Mouse (Mus musculus) layer of hippocampus, adult 18-20 months (tissue): ENCODE measurements at regions not wholly inside any gene's neighbourhood (a gene's known extent, or its start where the extent isn't known, plus 50 kb on each side); places are given as distances from the start of the nearest gene placed in this dataset.
A peak's percentile ranks its signal among the peaks of the same experiment; 100 is the strongest.

Experiments
- DNase-seq, 2 experiments: peaks; one replicate each; pipeline ENCODE4 v3.0.0; 2022; ENCODE audit warnings: low spot score in 2 of 2

- no peak for DNase-seq
Measured at GRCm38 (mm10) chr15:36919704-36920103, 87.9 kb downstream of the Zfp706 start.

DNA sequence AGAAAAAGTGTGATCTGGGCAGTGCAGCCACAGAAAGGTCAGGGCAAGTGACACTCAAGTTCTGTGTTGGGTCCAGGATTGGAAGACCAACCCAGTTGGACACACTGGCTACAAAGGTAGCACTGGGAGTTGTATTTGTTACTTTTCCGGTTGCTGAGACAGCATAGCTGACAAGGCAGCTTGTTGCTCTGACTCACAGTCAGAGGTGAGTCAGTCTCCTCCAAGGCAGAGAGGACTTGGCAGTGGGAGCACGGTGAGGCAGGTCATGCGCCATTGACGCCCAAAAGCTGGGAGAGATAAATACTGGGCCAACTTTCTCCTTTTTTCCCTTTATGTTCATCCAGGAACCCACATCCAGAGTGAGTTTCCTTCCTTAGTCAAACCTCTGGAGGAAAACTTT lies 88.4 kb downstream of the Zfp706 start:
- DNase-seq: no peak

DNA sequence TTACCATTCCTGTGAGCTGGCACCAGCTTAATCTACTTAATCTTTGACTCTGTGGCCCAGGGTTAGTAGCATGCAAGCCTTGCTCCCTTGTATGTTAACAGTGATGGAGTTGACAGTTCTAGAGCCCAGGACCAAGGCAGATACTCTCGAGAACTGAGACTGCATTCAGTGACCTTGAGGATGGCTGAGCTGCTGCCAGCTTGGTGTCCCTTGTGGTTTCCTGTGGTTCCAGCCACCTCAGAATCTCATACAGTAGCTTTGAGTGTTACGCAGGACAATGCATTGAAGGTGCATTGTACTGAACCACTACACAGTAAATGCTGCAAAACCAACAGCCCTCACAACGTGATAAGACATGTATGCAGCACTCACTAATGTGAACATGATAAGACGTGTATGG lies 90.6 kb downstream of the Zfp706 start:
- no peak for DNase-seq

DNA sequence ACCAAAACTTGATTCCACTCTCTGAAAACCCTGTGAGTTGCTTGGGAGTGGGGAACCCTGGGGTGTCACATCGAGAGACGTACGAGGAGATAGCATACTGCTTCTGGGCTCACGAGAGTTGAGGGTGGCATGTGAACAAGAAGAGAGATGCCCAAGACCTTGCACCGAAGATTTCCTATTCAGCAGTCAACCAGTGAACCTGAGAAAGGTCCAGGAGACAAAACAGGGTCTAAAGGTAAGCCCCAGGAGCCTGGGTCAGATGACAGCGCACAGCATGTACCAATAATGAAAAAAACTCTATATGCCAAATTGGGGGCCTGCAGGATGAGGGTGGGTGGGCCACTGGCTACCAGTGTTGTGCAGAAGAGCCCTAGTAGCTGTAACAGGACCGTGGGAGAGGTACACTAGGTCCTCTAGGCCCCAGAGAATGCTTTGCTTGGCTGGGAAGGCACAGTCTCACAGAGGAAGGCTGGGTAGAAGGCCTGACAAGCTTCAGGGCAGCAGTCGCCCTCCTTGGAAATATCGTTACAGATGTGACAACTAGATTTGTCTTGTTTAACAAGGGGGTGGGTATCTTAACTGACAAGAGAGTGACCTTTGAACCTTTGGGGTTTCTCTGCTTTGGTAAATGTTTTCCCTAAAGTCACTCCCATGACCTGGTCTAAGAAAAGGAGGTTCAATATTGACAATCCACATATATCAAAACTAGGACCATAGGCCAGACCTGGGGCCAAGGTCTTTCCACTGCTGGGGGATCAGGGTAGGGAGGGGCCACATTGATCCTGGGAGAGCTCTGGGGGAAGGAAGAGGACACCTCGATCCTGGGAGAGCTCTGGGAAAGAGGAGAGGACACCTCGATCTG lies 93.1 kb downstream of the Zfp706 start:
- DNase-seq: no peak

DNA sequence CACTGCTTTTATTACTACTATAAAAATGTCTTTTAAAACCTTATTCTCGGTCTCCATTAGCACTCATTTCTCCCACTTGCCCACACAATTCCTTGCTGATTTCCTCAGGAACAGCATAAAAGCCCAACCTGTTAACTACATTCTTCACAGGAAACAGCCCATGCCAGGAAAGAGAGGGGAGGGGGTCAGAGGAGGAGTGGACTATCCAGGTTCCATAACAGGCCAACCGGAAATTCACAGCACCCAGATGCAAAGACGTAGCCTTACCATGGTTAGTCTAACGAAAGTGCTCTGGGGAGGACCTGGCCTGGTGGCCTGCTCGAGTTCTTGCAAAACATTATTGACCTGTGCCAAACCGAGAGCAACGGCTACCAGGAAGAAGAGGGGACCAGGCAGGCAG lies 94.3 kb downstream of the Zfp706 start:
- DNase-seq: no peak

DNA sequence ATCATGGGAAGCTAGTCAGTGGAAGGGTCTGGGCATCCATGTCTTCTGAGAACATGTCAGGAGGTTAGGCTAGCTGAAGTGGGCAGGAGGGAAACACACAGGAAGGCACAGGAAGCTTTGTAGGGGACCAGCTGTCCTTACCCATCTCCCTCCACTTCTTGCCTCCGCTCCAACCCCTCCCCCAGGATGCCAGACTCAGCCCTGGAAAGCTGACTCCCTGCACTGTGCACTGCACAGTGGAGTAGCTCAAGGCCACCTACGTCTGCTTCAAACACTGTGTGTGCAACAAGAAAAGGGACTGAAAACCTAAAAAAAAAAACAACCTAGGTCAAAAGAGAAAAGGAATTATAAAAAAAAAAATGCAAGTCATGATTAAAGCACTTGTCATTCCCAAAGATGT lies 97.3 kb downstream of the Zfp706 start:
- no peak for DNase-seq

- DNase-seq: no peak
Measured at GRCm38 (mm10) chr15:36909494-36909893, 98.1 kb downstream of the Zfp706 start.

DNA sequence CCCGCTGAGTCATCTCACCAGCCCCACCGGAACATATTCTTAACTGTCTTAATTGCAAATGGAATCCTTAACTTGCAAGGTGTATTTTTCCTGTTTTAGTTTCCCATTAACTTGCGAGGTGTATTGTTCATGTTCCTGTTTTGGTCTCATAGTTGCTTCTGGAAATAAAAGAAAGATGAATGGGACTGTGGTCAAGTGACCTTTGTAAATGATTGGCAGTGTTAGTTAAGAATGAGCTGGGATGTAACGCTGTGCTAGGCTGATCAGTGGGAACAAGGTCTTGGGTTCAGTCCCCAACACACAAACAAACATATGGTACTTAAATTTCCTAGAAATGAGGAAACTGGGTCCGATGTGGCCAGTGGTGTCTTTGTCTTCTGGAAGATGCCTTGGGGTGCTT lies 100.8 kb downstream of the Zfp706 start:
- DNase-seq: no peak

GRCm38 (mm10) chr15:36906052-36906451 lies 101.5 kb downstream of the Zfp706 start:
- no peak for DNase-seq

DNA sequence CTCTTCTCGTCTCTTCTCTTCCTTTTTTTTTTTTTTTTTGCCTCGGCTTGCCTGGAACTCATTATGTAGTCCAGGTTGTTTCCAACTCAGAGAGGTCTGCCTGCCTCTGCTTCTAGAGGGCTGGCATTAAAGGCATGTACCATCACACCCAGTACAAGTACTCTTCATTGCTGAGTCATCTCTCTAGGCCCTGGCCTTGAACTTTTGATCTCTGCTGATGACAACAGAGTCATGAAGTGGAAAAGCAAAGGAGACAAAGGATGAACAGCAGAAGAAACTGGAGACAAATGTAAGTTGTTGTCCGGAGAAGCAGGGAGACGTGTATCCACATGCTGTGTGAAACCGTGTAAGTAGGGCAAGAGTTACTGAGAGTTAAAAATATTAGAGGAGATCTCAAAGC lies 103.7 kb downstream of the Zfp706 start:
- no peak for DNase-seq

DNA sequence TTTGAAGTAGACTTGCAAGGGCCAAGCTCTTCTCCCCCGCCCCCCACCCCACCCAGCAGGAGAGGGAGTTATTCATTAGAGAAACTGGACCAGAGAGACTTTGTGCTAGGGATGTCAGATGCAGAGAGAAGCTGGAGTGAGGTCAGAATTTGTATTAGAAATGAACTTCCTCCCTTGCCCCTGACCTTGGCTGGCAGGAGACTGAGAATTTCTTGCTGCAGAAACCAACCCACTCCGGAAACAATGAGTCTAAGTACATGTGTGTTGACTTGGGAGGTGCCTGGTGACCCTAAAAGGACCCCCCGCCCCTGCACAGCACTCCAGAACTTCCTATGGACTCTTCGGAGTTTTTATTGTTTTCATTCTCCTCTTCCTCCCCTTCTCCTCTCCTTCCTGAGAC lies 104.3 kb downstream of the Zfp706 start:
- no peak for DNase-seq

DNA sequence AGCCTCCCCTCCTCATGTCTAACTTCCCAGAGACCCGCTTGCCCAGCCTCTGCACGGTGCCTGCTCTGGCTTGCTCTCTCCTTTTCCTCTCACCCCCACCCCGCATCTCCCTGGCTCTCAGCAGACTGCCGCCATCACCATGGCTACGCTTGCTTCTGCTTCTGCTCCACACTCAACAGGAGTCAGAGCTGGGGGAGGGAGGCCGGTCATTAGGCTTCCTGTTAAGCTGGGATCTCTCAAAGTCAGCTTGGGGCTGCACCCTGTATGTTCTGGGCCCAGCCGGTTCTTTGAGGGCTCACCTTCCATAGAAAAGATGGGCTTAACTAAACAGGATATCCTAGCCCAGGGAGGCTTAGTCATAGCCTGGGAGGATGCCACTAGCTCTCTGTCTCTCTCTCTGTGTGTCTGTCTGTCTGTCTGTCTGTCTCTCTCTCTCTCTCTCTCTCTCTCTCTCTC lies 105.7 kb downstream of the Zfp706 start:
- DNase-seq: peak; percentile 78 to 83

DNA sequence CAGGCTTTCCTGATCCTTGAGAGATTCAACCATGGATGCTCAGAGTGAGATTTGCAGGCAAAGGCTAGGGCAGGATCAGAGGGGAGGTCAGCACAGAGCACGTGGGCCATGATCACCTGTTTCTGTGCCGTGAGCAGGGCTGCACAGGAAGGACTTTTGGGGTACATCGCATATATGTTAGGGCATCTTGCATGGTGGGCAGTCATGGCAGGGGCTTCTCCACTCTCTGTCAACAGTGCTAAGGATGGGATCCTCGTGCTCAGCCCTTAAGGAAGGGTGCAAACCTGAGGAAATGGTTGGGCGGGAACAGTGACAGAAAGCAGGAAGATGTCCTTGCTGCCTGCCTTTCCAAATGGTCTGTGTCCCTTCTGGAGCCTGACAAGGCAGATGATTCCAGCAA lies 106.2 kb downstream of the Zfp706 start:
- DNase-seq: no peak

DNA sequence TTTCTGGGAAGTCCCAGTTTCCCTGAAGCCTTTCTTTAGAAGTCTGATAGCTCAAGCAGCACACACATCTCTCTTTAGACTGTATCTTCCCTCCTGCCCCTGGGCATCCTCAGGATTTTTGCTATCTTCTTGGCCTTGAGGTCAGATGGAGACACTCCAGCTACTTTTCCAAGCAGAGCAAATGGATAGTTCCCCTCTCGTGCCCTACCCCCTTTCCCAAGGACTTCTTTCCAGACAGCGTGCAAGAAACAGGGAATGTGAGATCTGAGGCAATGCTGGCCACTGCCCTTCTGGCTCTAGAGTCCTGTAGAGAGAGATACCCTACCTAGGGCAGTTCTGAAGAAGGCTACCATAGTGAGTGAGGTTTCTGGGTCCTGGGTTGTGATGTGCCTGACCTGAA lies 106.6 kb downstream of the Zfp706 start:
- DNase-seq: no peak

DNA sequence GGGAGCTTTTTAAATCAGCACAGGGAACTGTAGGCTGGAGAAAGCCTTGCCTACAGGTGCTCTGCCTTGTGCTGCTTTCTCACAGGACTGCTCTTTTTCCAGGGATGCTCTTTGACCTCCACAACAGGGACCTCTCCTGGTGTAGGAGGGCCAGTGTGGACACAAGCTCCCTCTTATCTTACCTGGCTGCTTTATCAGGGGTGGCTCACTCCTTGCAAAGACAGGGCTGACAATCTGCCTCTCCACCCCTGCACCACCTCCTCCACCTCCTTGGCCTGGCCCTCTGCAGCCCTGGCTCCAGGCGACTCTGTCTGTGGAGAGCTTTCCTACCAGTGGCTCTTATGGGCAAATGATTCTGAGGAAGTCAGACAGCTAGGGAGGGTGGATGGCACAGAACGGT lies 107.7 kb downstream of the Zfp706 start:
- no peak for DNase-seq

GRCm38 (mm10) chr15:36898857-36899523 lies 108.6 kb downstream of the Zfp706 start:
- DNase-seq: no peak

DNA sequence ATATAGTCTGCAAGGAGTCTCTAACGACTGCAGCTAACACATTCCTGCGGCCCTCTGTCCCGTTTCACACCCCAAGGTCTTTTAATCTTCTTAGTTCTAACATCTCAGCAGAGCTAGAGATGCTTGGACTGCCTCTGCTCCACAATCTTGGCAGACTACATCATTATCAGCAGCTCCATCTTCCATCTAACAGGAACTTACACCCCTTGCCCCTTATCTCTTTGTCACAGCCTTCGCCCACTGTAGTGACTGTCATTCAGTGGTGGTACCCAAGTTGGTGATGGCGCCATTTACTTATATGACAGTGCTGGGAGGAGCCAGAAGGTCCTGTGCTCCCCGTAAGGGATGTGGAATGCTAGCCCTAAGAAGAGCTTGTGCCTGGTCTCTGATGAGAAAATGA lies 109.2 kb downstream of the Zfp706 start:
- no peak for DNase-seq

- DNase-seq: no peak
Measured at GRCm38 (mm10) chr15:36896265-36896664, 111.3 kb downstream of the Zfp706 start.

DNA sequence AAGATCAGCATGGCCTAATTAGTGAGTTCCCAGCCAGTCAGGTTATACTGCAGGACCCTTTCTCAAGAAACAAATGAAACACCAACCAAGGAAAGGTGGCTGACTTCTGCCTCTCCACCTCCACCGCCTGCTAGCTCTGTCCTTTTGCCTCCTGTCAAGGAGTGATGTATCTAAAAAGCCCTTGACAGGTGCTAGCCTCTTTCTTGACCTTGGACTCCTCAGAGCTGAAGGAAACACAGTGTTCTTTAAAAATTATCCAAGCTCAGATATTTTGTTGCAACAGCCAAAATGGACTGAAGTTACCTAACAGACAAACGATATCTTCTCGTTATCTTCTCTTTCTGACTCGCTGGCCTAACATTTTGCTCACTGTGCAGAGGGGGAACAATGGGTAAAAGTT lies 112.5 kb downstream of the Zfp706 start:
- no peak for DNase-seq

DNA sequence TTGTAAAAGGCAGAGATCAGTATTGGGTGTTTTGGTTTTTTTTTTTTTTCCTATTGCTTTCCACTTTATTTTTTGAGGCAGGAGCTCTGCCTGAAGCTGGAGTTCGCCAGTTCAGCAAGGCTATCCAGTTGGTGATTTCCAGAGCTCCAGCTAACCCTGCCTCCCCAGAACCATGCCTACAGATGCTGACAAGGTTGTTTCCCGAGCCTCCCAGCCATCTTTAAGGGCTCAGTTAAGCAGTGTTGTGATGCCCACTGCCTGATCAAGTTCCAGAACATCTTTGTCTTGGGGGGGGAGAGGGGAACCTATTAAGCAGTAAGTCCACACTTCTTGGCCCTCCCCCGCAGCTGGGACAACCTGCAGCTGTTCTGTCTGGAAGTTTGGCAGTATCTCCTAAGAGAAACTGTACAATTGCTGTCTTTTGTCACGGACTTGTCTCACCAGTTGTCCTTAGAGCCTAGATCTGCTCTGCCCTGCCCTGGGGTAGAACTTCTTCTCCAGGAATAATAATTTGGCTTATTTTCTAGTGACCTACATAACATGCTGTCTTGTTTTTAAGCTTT lies 114.1 kb downstream of the Zfp706 start:
- no peak for DNase-seq

DNA sequence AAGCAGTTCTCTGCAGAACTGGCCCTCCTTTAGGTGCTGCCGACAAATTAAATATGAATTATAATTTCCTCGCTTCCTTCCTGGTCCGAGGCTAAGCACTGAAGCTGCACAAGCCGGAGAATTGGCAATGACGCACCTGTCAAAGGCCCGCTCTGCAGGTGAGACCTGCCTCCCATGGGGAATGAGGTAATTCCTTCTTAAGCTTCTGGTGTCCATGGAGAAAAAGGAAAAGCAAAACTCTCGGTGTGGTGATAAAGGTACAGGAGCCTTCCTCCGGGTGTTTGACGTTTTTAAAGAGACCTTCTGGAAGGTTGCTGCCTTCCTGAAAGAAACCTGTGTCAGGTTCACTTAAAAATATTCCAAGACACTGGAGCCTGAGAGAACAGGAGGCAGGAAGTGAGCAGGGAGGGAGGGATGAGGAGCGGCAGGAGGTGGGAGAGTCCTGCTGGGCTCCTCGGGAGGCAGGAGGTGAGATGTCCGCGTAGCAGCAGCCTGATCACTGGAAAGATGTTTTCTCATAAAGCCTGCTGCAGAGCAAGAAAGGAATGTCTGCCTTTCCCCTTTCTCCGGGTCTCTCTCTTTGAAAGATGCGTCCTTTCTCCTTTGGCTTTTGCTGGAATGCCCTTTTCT lies 114.9 kb downstream of the Zfp706 start:
- DNase-seq: no peak

- no peak for DNase-seq
Measured at GRCm38 (mm10) chr15:36891851-36892250, 115.7 kb downstream of the Zfp706 start.
